Mouse (Mus musculus) thymus, postnatal 0 days (tissue): ENCODE measurements around the gene Prmt7. TPM values are rescaled to one million over a fixed set of nuclear protein-coding genes. Genes with fewer than 3 reads are reported as not detected.

ENCODE experiments used
- DNase-seq: peaks from one replicate; pipeline ENCODE4 v3.0.0-alpha.2; 2015; ENCODE audit warnings: low spot score
- polyA plus RNA-seq: library from polyadenylated mRNA; unstranded; fragments of >200 nt; fragmentation: Nextera tagmentation; extraction: Ambion mirVana; gene quantifications from 2 replicates; pipeline ENCODE4 v1.2.1, GENCODE M21; 2015

The Prmt7 gene
- polyA plus RNA-seq, 1 experiment from 2014 or later: 42.8 TPM

DNA sequence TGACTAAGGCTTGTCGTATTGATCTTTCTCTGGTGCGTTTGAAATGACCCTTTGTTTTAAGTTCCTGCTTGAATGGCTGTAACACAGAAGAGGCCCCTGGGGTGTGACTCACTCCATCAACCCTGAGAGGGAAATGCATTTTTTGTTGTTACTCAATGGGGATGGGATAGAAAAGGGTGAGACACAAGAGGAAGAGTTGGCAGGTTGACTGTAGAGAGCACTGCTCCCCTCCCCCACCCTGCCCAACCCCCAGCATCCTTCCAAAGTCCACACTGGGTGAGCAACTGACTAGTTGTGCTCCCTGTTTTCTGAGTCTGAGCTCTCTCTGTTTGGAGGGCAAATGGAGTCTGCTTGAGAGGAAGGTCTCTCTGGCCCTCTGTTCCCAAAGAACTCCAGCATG lies 76.7 kb downstream of the Prmt7 start:
- DNase-seq: no peak

GRCm38 (mm10) chr8:106288732-106289131 lies 78.0 kb downstream of the Prmt7 start:
- no peak for DNase-seq

DNA sequence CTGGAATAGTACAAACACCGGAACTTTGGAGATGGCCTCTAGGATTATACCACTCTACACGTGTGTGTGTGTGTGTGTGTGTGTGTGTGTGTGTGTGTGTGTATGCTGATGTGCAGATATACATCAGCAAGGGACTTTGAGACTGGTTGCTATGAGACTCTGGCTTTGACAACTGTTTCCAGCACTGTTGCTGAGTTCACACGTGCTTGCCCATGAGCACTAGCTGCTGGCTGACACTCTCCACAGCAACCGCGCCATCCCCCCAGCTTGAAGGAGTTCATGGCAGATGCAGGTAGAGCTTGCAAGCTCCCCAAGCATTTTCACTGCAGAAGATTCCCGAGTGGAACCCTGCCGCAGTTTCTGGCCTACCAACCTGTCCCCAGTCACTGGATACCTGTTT lies 78.7 kb downstream of the Prmt7 start:
- peak; percentile 6 for DNase-seq

DNA sequence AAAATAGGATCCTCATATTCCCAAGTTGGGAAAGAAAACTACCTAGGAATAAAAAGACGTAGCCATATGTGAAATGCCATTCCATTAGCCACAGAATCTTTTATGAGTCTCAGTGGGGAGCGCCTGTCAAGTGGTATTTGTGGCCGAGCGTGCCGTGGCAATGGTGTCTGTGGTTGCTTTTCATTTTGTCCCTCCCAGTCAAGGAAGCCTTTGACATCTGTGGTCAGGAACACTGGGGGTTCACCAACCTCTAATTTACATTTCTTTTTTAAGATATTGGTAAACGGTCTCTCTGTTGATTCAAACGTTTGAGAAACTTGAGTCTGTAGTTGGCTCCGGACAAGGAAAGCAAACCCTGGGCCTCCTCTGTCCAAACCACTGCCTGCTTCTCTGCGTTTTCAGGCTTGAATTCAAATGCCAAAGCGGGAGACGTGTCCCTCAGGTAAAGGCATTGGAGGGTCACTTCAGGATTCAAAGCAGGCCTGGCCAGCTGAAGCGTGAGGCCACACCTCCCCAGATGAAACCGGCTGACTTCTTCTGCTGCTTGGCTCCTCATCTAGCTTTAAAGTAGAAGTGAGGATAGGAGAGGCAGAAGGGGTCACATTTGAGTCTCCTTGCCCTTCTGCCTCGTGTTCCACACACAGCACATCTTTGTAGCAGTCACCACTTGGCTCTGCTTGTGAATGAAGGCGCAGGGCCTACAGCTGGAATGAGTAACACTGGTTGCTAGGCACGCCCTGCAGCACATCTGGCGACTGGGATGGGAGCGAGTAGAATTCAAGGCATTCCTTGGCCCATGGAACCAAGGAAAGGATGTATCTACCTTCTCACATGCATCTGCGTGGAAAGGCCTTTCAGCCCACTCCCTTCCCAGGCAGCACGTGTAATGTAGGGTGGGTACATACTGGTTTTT lies 82.0 kb downstream of the Prmt7 start:
- DNase-seq: no peak

DNA sequence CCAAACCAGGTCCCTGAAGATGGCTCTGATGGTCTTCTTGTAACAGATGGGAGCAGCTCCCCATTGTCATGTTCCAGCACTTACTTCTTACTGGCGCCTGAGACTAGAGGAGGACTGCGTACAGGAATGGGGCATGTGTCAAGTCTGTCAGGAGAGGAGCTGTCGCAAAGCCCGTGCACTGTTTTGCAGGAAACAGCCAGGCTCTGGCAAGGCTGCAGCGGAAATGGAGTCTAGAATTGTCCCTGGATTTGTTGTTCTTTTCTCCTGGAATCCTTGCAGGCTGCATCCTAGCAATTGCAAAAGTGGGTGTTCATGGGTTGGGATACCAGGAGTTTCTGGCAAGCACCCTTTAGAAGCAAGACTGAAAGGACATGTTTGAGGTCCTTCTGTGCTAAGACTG lies 87.5 kb downstream of the Prmt7 start:
- no peak for DNase-seq

DNA sequence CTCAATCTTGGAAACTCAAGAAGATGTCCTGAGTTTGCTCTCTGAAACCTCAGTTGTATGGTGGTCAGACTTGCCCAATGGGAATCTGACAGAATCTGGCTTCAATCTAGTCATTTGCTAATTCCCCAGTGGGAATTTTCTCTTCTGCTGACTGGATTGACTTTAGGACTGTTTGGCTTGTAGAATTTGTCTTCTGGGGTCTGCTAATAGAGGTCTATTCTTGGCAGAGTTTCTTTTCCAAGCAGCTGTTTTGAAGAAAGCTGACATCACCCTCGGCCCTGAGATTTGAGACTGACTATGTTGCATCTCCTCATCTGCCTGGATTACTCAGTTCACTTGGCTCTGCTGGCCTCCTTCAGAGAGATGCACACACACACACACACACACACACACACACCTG lies 88.1 kb downstream of the Prmt7 start:
- DNase-seq: no peak

GRCm38 (mm10) chr8:106299686-106300085 lies 89.0 kb downstream of the Prmt7 start:
- no peak for DNase-seq

- DNase-seq: no peak
Measured at GRCm38 (mm10) chr8:106300739-106301715, 90.3 kb downstream of the Prmt7 start.

Other genes starting within 250 kb of the Prmt7 start
- 17.5 and 18.6 TPM in 2 replicates for gene Slc12a4, start 244.8 kb upstream of the Prmt7 start, polyA plus RNA-seq
- gene Dpep3, start 231.5 kb upstream of the Prmt7 start, polyA plus RNA-seq: not detected in 2 replicates
- 25.6 TPM in 2 replicates for gene Dus2, start 219.6 kb upstream of the Prmt7 start, polyA plus RNA-seq
- 0.20 TPM in 1 of 2 replicates, not detected in the other for gene Dpep2nb, start 205.0 kb upstream of the Prmt7 start, polyA plus RNA-seq
- 21.3 and 21.7 TPM in 2 replicates for gene Ddx28, start 199.1 kb upstream of the Prmt7 start, polyA plus RNA-seq
- 19.7 and 26.6 TPM in 2 replicates for gene Nfatc3, start 152.1 kb upstream of the Prmt7 start, polyA plus RNA-seq
- gene Esrp2, start 74.0 kb upstream of the Prmt7 start, polyA plus RNA-seq: 8.8 and 9.6 TPM in 2 replicates
- gene Pla2g15, start 60.5 kb upstream of the Prmt7 start, polyA plus RNA-seq: 11.0 and 11.7 TPM in 2 replicates
- 86.2 and 87.1 TPM in 2 replicates for gene Slc7a6, start 42.1 kb upstream of the Prmt7 start, polyA plus RNA-seq
- 42.9 and 47.5 TPM in 2 replicates for gene Slc7a6os, start within 50 bp of the Prmt7 start, polyA plus RNA-seq
- gene Smpd3, start 127.1 kb downstream of the Prmt7 start, polyA plus RNA-seq: 1.1 and 1.5 TPM in 2 replicates
- 10.5 and 11.9 TPM in 2 replicates for gene Zfp90, start 204.4 kb downstream of the Prmt7 start, polyA plus RNA-seq